Mouse (Mus musculus): Measurements from ENCODE around the gene Tln2.

The Tln2 gene

GRCm38 (mm10) chr9:67559603-67560002, at the start of gene Tln2:
Tln2 (minus strand) TSS chr9:67559703.
- no peak for DNase-seq (ENCODE audit: low read depth, low spot score)

- no peak for DNase-seq (ENCODE audit: low read depth, low spot score)
These were observed 49.7 kb upstream of the Tln2 start for GRCm38 (mm10) chr9:67609226-67609625.

- no peak for DNase-seq (ENCODE audit: low read depth, low spot score)
These were observed 48.4 kb upstream of the Tln2 start for GRCm38 (mm10) chr9:67607786-67608366.

GRCm38 (mm10) chr9:67607268-67607667, 47.8 kb upstream of the Tln2 start:
- no peak for DNase-seq (ENCODE audit: low read depth, low spot score)

GRCm38 (mm10) chr9:67605867-67606435, 46.4 kb upstream of the Tln2 start:
- DNase-seq (ENCODE audit: low read depth, low spot score), result no peak

- no peak for DNase-seq (ENCODE audit: low read depth, low spot score)
These were observed 45.4 kb upstream of the Tln2 start for GRCm38 (mm10) chr9:67604940-67605339.

- no peak for DNase-seq (ENCODE audit: low read depth, low spot score)
These were observed 42.8 kb upstream of the Tln2 start for GRCm38 (mm10) chr9:67602347-67602746.

GRCm38 (mm10) chr9:67595221-67595620, 35.7 kb upstream of the Tln2 start:
- no peak for DNase-seq (ENCODE audit: low read depth, low spot score)

GRCm38 (mm10) chr9:67593469-67594141, 34.1 kb upstream of the Tln2 start:
- DNase-seq (ENCODE audit: low read depth, low spot score), result no peak

- no peak for DNase-seq (ENCODE audit: low read depth, low spot score)
These were observed 33.2 kb upstream of the Tln2 start for GRCm38 (mm10) chr9:67592726-67593125.

GRCm38 (mm10) chr9:67587111-67587510, 27.6 kb upstream of the Tln2 start:
- DNase-seq (ENCODE audit: low read depth, low spot score), result peak; percentile 57

- peak; percentile 22 for DNase-seq (ENCODE audit: low read depth, low spot score)
These were observed 27.0 kb upstream of the Tln2 start for GRCm38 (mm10) chr9:67586489-67586888.

GRCm38 (mm10) chr9:67584871-67585270, 25.4 kb upstream of the Tln2 start:
- DNase-seq (ENCODE audit: low read depth, low spot score), result no peak

GRCm38 (mm10) chr9:67581581-67582280, 22.2 kb upstream of the Tln2 start:
- no peak for DNase-seq (ENCODE audit: low read depth, low spot score)

- DNase-seq (ENCODE audit: low read depth, low spot score), result no peak
These were observed 20.0 kb upstream of the Tln2 start for GRCm38 (mm10) chr9:67579541-67579940.

GRCm38 (mm10) chr9:67574721-67575248, 15.3 kb upstream of the Tln2 start:
- DNase-seq (ENCODE audit: low read depth, low spot score), result no peak

- no peak for DNase-seq (ENCODE audit: low read depth, low spot score)
These were observed 14.1 kb upstream of the Tln2 start for GRCm38 (mm10) chr9:67573683-67573979.

- no peak for DNase-seq (ENCODE audit: low read depth, low spot score)
These were observed 13.5 kb upstream of the Tln2 start for GRCm38 (mm10) chr9:67572790-67573682.

- DNase-seq (ENCODE audit: low read depth, low spot score), result no peak
These were observed 6.3 kb upstream of the Tln2 start for GRCm38 (mm10) chr9:67565801-67566258.

GRCm38 (mm10) chr9:67549811-67550501, 9.5 kb downstream of the Tln2 start:
- DNase-seq (ENCODE audit: low read depth, low spot score), result no peak

- no peak for DNase-seq (ENCODE audit: low read depth, low spot score)
These were observed 10.2 kb downstream of the Tln2 start for GRCm38 (mm10) chr9:67549332-67549731.

All from retina, adult 2 months (tissue).